Mouse (Mus musculus): Measurements from ENCODE around the gene Gabre. TPM values are rescaled to one million over a fixed set of nuclear protein-coding genes. Genes with fewer than 3 reads are reported as not detected.

Gabre gene
- total RNA-seq (2021), result under 1 TPM; 0.17 to 0.18 TPM

DNA sequence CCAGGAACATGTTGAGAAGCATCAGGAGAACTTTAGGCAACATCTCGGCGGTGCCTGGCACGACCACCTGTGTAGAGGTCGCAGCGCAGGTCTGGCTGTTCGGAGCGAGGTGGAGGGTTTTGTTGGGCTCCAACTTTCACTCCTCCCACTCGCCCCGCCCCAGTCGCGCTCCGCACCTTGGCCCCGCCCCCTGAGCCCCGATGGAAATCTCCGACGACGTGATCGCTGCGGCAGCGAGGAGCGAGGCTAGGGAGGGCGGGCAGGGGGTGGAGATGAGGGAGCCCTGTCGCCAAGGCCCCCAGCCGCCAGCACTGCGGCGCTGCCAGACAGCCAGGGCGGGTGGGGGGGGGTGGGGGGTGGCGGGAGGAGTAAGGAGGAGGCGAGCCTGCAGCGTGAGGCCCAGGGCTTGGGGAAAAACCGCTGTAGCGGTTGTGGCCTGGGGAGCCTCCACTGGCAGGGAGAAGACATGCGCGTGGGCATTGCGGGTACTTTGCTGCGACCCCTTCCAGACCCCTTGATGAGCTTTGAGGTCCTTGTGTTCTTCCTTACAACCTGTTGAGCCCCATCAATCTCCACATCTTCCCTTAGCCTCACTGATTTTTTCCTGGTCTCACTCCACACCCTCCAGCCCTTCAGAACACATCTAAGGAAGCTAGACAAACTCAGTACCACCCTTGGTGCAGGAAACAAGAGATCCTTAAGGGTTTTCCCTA lies at the start of gene Gabre:
Gene Gabre (minus strand): TSS at position 145 of the 713 bp plus-strand sequence.
- no peak for DNase-seq

DNA sequence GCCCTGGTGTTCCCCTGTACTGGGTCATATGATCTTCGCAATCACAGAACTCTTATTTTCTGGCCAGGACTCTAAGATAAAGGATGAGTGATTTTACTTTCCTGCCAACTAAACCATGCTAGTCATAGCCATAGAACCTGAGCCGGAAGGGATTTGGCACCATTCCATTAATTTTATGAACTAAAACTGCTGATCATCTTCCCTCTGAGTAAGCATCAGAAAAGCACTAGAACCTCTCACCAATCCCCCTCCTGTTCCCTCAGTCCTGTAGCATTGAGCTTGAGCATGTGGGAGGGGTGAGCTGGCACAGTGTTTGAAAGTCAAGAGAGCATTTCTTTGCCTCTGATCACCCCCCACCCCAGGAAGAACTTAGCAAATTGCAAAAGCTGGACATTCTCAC lies 23.2 kb upstream of the Gabre start:
- DNase-seq, result no peak

DNA sequence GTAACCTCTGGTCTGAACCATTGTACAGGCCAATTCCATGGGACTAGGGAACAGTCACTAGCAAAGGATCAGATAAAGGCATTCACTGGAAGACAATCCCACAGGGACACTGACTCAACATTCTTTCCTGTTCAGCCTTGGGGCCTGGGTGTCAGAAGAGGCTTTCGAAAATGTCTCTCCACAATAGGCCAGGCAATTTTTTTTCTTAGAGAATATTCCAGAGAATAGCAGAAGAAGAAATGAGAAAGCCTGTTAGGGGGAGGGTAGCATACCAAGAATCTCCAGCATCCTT lies 715 bp upstream of the Gabre start:
- no peak for DNase-seq

DNA sequence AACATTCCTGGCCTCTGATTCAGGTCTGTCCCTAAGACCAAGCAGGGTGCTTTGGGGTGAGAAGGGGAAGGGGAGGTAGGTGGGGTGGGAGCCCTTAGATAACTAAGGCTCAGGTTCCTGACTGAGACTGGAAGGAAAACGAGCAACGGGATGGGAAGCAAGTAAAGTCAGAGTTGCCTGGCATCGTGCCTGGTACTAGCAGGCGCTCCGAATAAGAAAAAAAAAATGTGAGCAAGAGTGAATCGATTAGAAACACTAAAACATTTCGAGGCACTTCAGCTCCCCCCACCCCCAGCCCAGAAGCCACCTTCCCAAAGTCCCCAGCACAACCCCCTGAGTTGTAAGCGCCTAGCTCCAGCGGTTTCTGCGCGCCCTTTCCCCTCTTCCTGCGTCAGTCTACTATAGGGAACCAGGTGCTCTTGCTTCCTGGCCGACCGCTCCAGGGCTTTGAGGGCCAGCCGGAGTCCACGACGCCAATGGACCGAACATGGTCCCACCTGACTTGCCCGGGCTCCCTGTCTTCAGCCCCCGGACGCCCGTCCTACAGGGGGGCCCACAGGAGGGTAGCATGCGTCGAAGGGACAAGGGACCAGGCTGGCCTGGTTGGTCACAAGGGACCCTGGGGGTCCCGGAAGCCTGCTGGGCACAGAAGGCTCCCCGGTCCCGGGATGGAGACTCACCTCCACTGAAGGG lies 491 bp downstream of the Gabre start:
- no peak for DNase-seq

DNA sequence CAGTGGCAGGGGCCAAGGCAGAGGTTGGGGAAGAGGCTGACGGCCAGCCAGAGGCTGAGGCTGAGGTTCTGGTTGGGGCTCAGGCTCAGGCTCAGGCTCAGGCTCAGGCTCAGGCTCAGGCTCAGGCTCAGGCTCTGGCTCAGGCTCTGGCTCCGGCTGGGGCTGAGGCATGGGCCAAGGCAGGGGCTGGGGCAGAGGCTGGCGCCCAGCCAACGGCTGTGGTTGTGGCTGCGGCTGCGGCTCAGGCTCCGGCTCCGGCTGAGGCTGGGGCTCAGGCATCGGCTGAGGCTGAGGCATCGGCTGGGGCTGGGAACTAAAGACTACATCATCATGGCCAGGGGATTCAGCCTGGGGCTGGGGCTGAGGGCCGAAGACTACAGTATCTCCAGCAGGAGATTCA lies 4.0 kb downstream of the Gabre start:
- no peak for DNase-seq

DNA sequence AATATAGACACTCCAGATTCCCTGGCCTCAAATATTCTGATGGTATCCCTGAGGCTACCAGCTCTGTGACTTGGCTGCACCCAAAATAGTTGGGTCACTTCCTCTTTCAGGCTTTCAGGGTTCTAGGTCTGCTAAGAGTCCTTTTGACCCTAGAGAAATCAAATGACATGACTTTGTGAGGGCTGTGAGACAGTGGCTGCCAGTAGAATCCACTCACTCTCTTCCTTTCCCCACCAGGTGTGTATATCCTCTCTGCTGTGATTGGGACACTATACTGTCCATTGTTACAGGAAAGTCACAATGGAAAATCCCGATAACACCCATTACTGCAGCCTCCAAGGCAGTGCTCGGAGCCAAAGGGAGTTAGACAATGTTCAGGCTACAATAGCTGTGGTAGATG lies 52.9 kb downstream of the Gabre start, which contains the start of gene Magea4:
Gene Magea4 (plus strand): TSS at position 301 of the 400 bp plus-strand sequence.
- no peak for DNase-seq

Small RNA genes lying within 50 kb of the gene (microRNA-seq; reads per million reads assigned to microRNA genes)
- 2.3 to 6.3 reads per million in 2 experiments for gene Mir224
- 0.42 to 1.5 reads per million in 2 experiments for gene Mir452

Other genes starting within 250 kb of the Gabre start
- not detected for gene Magea4, start 52.8 kb downstream of the Gabre start, total RNA-seq (2021)
- not detected for gene Magea10, start 112.1 kb upstream of the Gabre start, total RNA-seq (2021)